In genomic region chr7:142593729-142594375, GRCm38 (mm10) we compare ENCODE assay signal across 24 mouse cellular contexts.
DNase-seq lines count a peak whose midpoint lies in the region; ATAC-seq lines count a peak whose summit lies in the region.
"Had no signal": no experiment of that assay in that cellular context is flagged by ENCODE, and none has a peak within 500 bp of the region (broad histone marks: within the 10 kb centered on the region; RNA-seq: fewer than 3 reads in every experiment).

No protein-coding gene starts in this region.

- 52% methylated on average over 8 of the region's 8 CpGs for WGBS in intestine, embryonic 14.5 days
- 51% methylated on average over 8 of the region's 8 CpGs for WGBS in intestine, embryonic 15.5 days
- WGBS in large intestine, adult 2 months = 34% methylated on average over 8 of the region's 8 CpGs
- 29% methylated on average over 8 of the region's 8 CpGs for WGBS in limb, embryonic 13.5 days

- no peaks in the 10 kb centered on the region for H3K36me3 ChIP-seq in intestine, embryonic 14.5 days (ENCODE audit: control insufficient read depth, insufficient read depth, low read length)
- H3K36me3 ChIP-seq in intestine, embryonic 15.5 days = no peaks in the 10 kb centered on the region
- no peaks in the 10 kb centered on the region for H3K36me3 ChIP-seq in limb, embryonic 13.5 days
- H3K36me3 ChIP-seq: embryonic facial prominence, embryonic 10.5 days; embryonic facial prominence, embryonic 13.5 days; forebrain, embryonic 12.5 days; forebrain, embryonic 15.5 days; hindbrain, embryonic 12.5 days; hindbrain, embryonic 15.5 days had no signal

- H3K27me3 ChIP-seq in intestine, embryonic 14.5 days (replicated peaks; ENCODE audit: control insufficient read depth, insufficient read depth, low read length) = no peaks in the 10 kb centered on the region
- H3K27me3 ChIP-seq in intestine, embryonic 15.5 days (replicated peaks) = no peaks in the 10 kb centered on the region
- H3K27me3 ChIP-seq in limb, embryonic 13.5 days = no peaks in the 10 kb centered on the region
- H3K27me3 ChIP-seq: embryonic facial prominence, embryonic 13.5 days; forebrain, embryonic 12.5 days; forebrain, embryonic 15.5 days; hindbrain, embryonic 12.5 days; hindbrain, embryonic 15.5 days had no signal

- H3K4me3 ChIP-seq in intestine, embryonic 14.5 days (ENCODE audit: low read depth, low read length) = no peak overlapping the region
- H3K4me3 ChIP-seq in intestine, embryonic 15.5 days (replicated peaks) = no peak overlapping the region
- no peak overlapping the region for H3K4me3 ChIP-seq in limb, embryonic 13.5 days
- H3K4me3 ChIP-seq: embryonic facial prominence, embryonic 10.5 days; embryonic facial prominence, embryonic 13.5 days; erythroblast, embryonic 14.5 days; forebrain, embryonic 12.5 days; forebrain, embryonic 15.5 days; hindbrain, embryonic 12.5 days; hindbrain, embryonic 15.5 days had no signal

- H3K4me2 ChIP-seq in intestine, embryonic 14.5 days (ENCODE audit: low read length) = no peak overlapping the region
- no peak overlapping the region for H3K4me2 ChIP-seq in intestine, embryonic 15.5 days (replicated peaks)
- no peak overlapping the region for H3K4me2 ChIP-seq in limb, embryonic 13.5 days (replicated peaks)
- H3K4me2 ChIP-seq: embryonic facial prominence, embryonic 13.5 days; forebrain, embryonic 12.5 days; forebrain, embryonic 15.5 days; heart, embryonic 11.5 days; hindbrain, embryonic 12.5 days; hindbrain, embryonic 15.5 days had no signal

- H3K9me3 ChIP-seq in intestine, embryonic 14.5 days (ENCODE audit: control insufficient read depth, low read length) = no peaks in the 10 kb centered on the region
- no peaks in the 10 kb centered on the region for H3K9me3 ChIP-seq in intestine, embryonic 15.5 days
- no peaks in the 10 kb centered on the region for H3K9me3 ChIP-seq in limb, embryonic 13.5 days
- H3K9me3 ChIP-seq: embryonic facial prominence, embryonic 10.5 days; embryonic facial prominence, embryonic 13.5 days; forebrain, embryonic 12.5 days; forebrain, embryonic 15.5 days; hindbrain, embryonic 12.5 days; hindbrain, embryonic 15.5 days had no signal

- no peak for DNase-seq in intestine, embryonic 14.5 days (ENCODE audit: low spot score)
- peak; percentile 24 for DNase-seq in large intestine, adult 2 months (ENCODE audit: low read depth, low spot score)
- DNase-seq in kidney, postnatal 14 days = no peak
- no peak for DNase-seq in adrenal gland, postnatal 10 days
- DNase-seq: adrenal gland, adult 2 months; adrenal gland, postnatal 36 days; cerebellum, adult 11 months; cerebellum, adult 2 months; cerebellum, postnatal 10 days; cerebellum, postnatal 36 days; embryo, embryonic 11 days; gastrocnemius, postnatal 10 days; heart, adult 11 months had no signal

- H3K4me1 ChIP-seq in intestine, embryonic 14.5 days (replicated peaks; ENCODE audit: control insufficient read depth, insufficient read depth, low read length) = peaks cover 28% of the 10 kb centered on the region
- peaks cover 40% of the 10 kb centered on the region for H3K4me1 ChIP-seq in intestine, embryonic 15.5 days (replicated peaks)
- H3K4me1 ChIP-seq in limb, embryonic 13.5 days = peaks cover 86% of the 10 kb centered on the region
- H3K4me1 ChIP-seq: hindbrain, embryonic 15.5 days had no signal

- H3K27ac ChIP-seq in intestine, embryonic 14.5 days (ENCODE audit: low read depth) = peak overlapping the region; percentile 40; the same call in 1 of the 2 replicates
- peak overlapping the region; percentile 67 for H3K27ac ChIP-seq in intestine, embryonic 15.5 days
- H3K27ac ChIP-seq in limb, embryonic 13.5 days = peak overlapping the region; percentile 22; the same call in 1 of the 2 replicates
- H3K27ac ChIP-seq: embryonic facial prominence, embryonic 10.5 days; embryonic facial prominence, embryonic 13.5 days; forebrain, embryonic 12.5 days; forebrain, embryonic 15.5 days; hindbrain, embryonic 12.5 days; hindbrain, embryonic 15.5 days had no signal

- peak; percentile 64; the same call in 1 of the 2 replicates for ATAC-seq in intestine, embryonic 14.5 days (replicated peaks; ENCODE audit: low FRiP score, low TSS enrichment, low read depth)
- peak; percentile 87 for ATAC-seq in intestine, embryonic 15.5 days
- ATAC-seq in limb, embryonic 13.5 days (ENCODE audit: low FRiP score, low read depth) = 0 out of 2 replicates have a peak, but pooled peaks have one; percentile 7
- ATAC-seq: CD4-positive, CD25-positive, alpha-beta regulatory T cell, adult 4 months; forebrain, embryonic 15.5 days had no signal

- H3K9ac ChIP-seq in intestine, embryonic 14.5 days (ENCODE audit: low read length) = no peak overlapping the region
- no peak overlapping the region for H3K9ac ChIP-seq in intestine, embryonic 15.5 days
- peak overlapping the region; percentile 35; the same call in 1 of the 2 replicates for H3K9ac ChIP-seq in limb, embryonic 13.5 days
- H3K9ac ChIP-seq: embryonic facial prominence, embryonic 13.5 days; forebrain, embryonic 12.5 days; forebrain, embryonic 15.5 days; hindbrain, embryonic 12.5 days; hindbrain, embryonic 15.5 days had no signal

Comparison
In these comparisons a context has a peak if more than half of its experiments do, and no peak if none do; other contexts are left out.
1. ATAC-seq: peak in every context shown above with its lines; median percentile 87 in intestine, embryonic 15.5 days; 64 in intestine, embryonic 14.5 days; 7 in limb, embryonic 13.5 days.